Mouse (Mus musculus): ENCODE measurements at regions not wholly inside any gene's neighbourhood (a gene's known extent, or its start where the extent isn't known, plus 50 kb on each side); places are given as distances from the start of the nearest gene placed in this dataset.
"Not testable (repeated sequence)": the region's sequence is repeated elsewhere in the genome, so short reads cannot be mapped to it uniquely, and the experiment has no call there.

GRCm38 (mm10) chr7:73028952-73029351 lies 346.4 kb upstream of the Rgma start:
- no peak for DNase-seq (ENCODE audit: low read depth, low spot score)

- DNase-seq (ENCODE audit: low read depth, low spot score) = no peak
These were observed 343.9 kb upstream of the Rgma start for GRCm38 (mm10) chr7:73031407-73031806.

GRCm38 (mm10) chr7:73032316-73032980 lies 342.9 kb upstream of the Rgma start:
- DNase-seq (ENCODE audit: low read depth, low spot score) = no peak

GRCm38 (mm10) chr7:73036801-73037555 lies 338.3 kb upstream of the Rgma start:
- no peak for DNase-seq (ENCODE audit: low read depth, low spot score)

GRCm38 (mm10) chr7:73037638-73038037 lies 337.7 kb upstream of the Rgma start:
- DNase-seq (ENCODE audit: low read depth, low spot score) = no peak

- no peak for DNase-seq (ENCODE audit: low read depth, low spot score)
These were observed 335.4 kb upstream of the Rgma start for GRCm38 (mm10) chr7:73039921-73040320.

- no peak for DNase-seq (ENCODE audit: low read depth, low spot score)
These were observed 331.0 kb upstream of the Rgma start for GRCm38 (mm10) chr7:73044316-73044715.

GRCm38 (mm10) chr7:73055891-73056290 lies 319.4 kb upstream of the Rgma start:
- DNase-seq (ENCODE audit: low read depth, low spot score) = no peak

- no peak for DNase-seq (ENCODE audit: low read depth, low spot score)
These were observed 311.8 kb upstream of the Rgma start for GRCm38 (mm10) chr7:73063556-73063955.

- no peak for DNase-seq (ENCODE audit: low read depth, low spot score)
These were observed 306.8 kb upstream of the Rgma start for GRCm38 (mm10) chr7:73068534-73068933.

GRCm38 (mm10) chr7:73069352-73069751 lies 306.0 kb upstream of the Rgma start:
- no peak for DNase-seq (ENCODE audit: low read depth, low spot score)

GRCm38 (mm10) chr7:73075391-73075790 lies 299.9 kb upstream of the Rgma start:
- not testable (repeated sequence) for DNase-seq (ENCODE audit: low read depth, low spot score)

- no peak for DNase-seq (ENCODE audit: low read depth, low spot score)
These were observed 287.7 kb upstream of the Rgma start for GRCm38 (mm10) chr7:73087496-73088185.

GRCm38 (mm10) chr7:73088321-73088720 lies 287.0 kb upstream of the Rgma start:
- no peak for DNase-seq (ENCODE audit: low read depth, low spot score)

- DNase-seq (ENCODE audit: low read depth, low spot score) = no peak
These were observed 283.6 kb upstream of the Rgma start for GRCm38 (mm10) chr7:73091758-73092157.

GRCm38 (mm10) chr7:73094059-73094458 lies 281.2 kb upstream of the Rgma start:
- no peak for DNase-seq (ENCODE audit: low read depth, low spot score)

- DNase-seq (ENCODE audit: low read depth, low spot score) = no peak
These were observed 256.4 kb upstream of the Rgma start for GRCm38 (mm10) chr7:73118871-73119270.

- DNase-seq (ENCODE audit: low read depth, low spot score) = no peak
These were observed 255.0 kb upstream of the Rgma start for GRCm38 (mm10) chr7:73120276-73120675.

GRCm38 (mm10) chr7:73124976-73125375 lies 250.3 kb upstream of the Rgma start:
- DNase-seq (ENCODE audit: low read depth, low spot score) = no peak

- no peak for DNase-seq (ENCODE audit: low read depth, low spot score)
These were observed 249.4 kb upstream of the Rgma start for GRCm38 (mm10) chr7:73125864-73126263.

- no peak for DNase-seq (ENCODE audit: low read depth, low spot score)
These were observed 239.5 kb upstream of the Rgma start for GRCm38 (mm10) chr7:73135786-73136185.

- no peak for DNase-seq (ENCODE audit: low read depth, low spot score)
These were observed 237.0 kb upstream of the Rgma start for GRCm38 (mm10) chr7:73138269-73138668.
